Comparison of ENCODE assay signal across 11 mouse cellular contexts in genomic region chr6:30177305-30177704, GRCm38 (mm10).
DNase-seq lines count a peak whose midpoint lies in the region; ATAC-seq and TF ChIP-seq lines count a peak whose summit lies in the region.
"Had no signal": no experiment of that assay in that cellular context is flagged by ENCODE, and none has a peak within 500 bp of the region (broad histone marks: within the 10 kb centered on the region; RNA-seq: fewer than 3 reads in every experiment).

No protein-coding gene starts in this region.

- H3K9me3 ChIP-seq in kidney, embryonic 15.5 days (replicated peaks), result 0 out of 2 replicates have a peak, but pooled peaks cover 3% of the 10 kb centered on the region
- H3K9me3 ChIP-seq in ES-Bruce4 (replicated peaks; ENCODE audit: control insufficient read depth, insufficient read depth, low read length, poor library complexity, severe bottlenecking), result no peaks in the 10 kb centered on the region
- H3K9me3 ChIP-seq in embryonic facial prominence, embryonic 14.5 days (ENCODE audit: control insufficient read depth, low read length), result 0 out of 2 replicates have a peak, but pooled peaks cover 4% of the 10 kb centered on the region
- H3K9me3 ChIP-seq: heart, embryonic 12.5 days had no signal

- no peak overlapping the region for H3K27ac ChIP-seq in kidney, embryonic 15.5 days
- peak overlapping the region; percentile 49 for H3K27ac ChIP-seq in ES-Bruce4 (ENCODE audit: insufficient read depth, low read length)
- no peak overlapping the region for H3K27ac ChIP-seq in embryonic facial prominence, embryonic 14.5 days (replicated peaks; ENCODE audit: low read depth, low read length)
- H3K27ac ChIP-seq: limb, embryonic 12.5 days had no signal

- H3K4me3 ChIP-seq in kidney, embryonic 15.5 days (replicated peaks), result 0 out of 2 replicates have a peak overlapping the region, but pooled peaks have one; percentile 2
- H3K4me3 ChIP-seq in ES-Bruce4 (ENCODE audit: low read depth, low read length), result no peak overlapping the region
- no peak overlapping the region for H3K4me3 ChIP-seq in embryonic facial prominence, embryonic 14.5 days (ENCODE audit: low read depth, low read length)
- H3K4me3 ChIP-seq: erythroblast, embryonic 14.5 days had no signal

- H3K9ac ChIP-seq in kidney, embryonic 15.5 days, result no peak overlapping the region
- H3K9ac ChIP-seq in ES-Bruce4 (ENCODE audit: low read depth, poor library complexity, severe bottlenecking), result no peak overlapping the region
- no peak overlapping the region for H3K9ac ChIP-seq in embryonic facial prominence, embryonic 14.5 days (ENCODE audit: low read depth, low read length)
- H3K9ac ChIP-seq: heart, embryonic 12.5 days; limb, embryonic 12.5 days; liver, postnatal 0 days had no signal

- H3K27me3 ChIP-seq in kidney, embryonic 15.5 days, result peaks cover 97% of the 10 kb centered on the region
- no peaks in the 10 kb centered on the region for H3K27me3 ChIP-seq in ES-Bruce4 (ENCODE audit: control insufficient read depth, insufficient read depth, low read length, poor library complexity, severe bottlenecking)
- peaks cover 94% of the 10 kb centered on the region for H3K27me3 ChIP-seq in embryonic facial prominence, embryonic 14.5 days (replicated peaks; ENCODE audit: control insufficient read depth, insufficient read depth, low read length)

- peaks cover 66% of the 10 kb centered on the region for H3K4me1 ChIP-seq in kidney, embryonic 15.5 days
- peaks cover 4% of the 10 kb centered on the region for H3K4me1 ChIP-seq in ES-Bruce4 (ENCODE audit: control insufficient read depth, insufficient read depth, low read length)
- peaks cover 7% of the 10 kb centered on the region; the same call in 1 of the 2 replicates for H3K4me1 ChIP-seq in embryonic facial prominence, embryonic 14.5 days (ENCODE audit: control insufficient read depth, insufficient read depth, low read length)

- WGBS in kidney, embryonic 15.5 days, result 2% methylated on average over 14 of the region's 14 CpGs
- WGBS in embryonic facial prominence, embryonic 14.5 days, result 4% methylated on average over 14 of the region's 14 CpGs

- DNase-seq in kidney, postnatal 14 days, result no peak
- peak; percentile 23 for DNase-seq in CD4-positive helper T cell, adult 2 months (ENCODE audit: low read depth, low spot score)
- peak; percentile 57 for DNase-seq in embryonic facial prominence, embryonic 14.5 days (ENCODE audit: low spot score)
- no peak for DNase-seq in frontal cortex, postnatal 25 days (ENCODE audit: low spot score in 2 of 2)
- DNase-seq in heart, postnatal 25 days (ENCODE audit: low spot score), result no peak
- DNase-seq: liver, postnatal 0 days had no signal

- TF ChIP-seq POLR2A in ES-Bruce4 (IDR thresholded peaks at IDR 0.05; ENCODE audit: insufficient read depth, low read length), result no peak

- ATAC-seq in kidney, embryonic 15.5 days (replicated peaks; ENCODE audit: low FRiP score), result no peak
- no peak for ATAC-seq in embryonic facial prominence, embryonic 14.5 days (ENCODE audit: low read depth)
- ATAC-seq: liver, postnatal 0 days had no signal

- intact Hi-C loops in heart, postnatal 25 days (cut with DNase I), result no loop called here

- H3K4me2 ChIP-seq in kidney, embryonic 15.5 days, result no peak overlapping the region
- H3K4me2 ChIP-seq in embryonic facial prominence, embryonic 14.5 days (ENCODE audit: low read depth, low read length), result no peak overlapping the region

- H3K36me3 ChIP-seq in kidney, embryonic 15.5 days, result no peaks in the 10 kb centered on the region
- H3K36me3 ChIP-seq in ES-Bruce4 (ENCODE audit: control insufficient read depth, insufficient read depth, low read length, poor library complexity, severe bottlenecking), result no peaks in the 10 kb centered on the region
- no peaks in the 10 kb centered on the region for H3K36me3 ChIP-seq in embryonic facial prominence, embryonic 14.5 days (ENCODE audit: control insufficient read depth, insufficient read depth, low read length)
- H3K36me3 ChIP-seq: heart, embryonic 12.5 days; limb, embryonic 12.5 days had no signal

- TF ChIP-seq EP300 in ES-Bruce4 (IDR thresholded peaks at IDR 0.05; ENCODE audit: insufficient read depth, low read depth, low read length), result peak; percentile 82

- TF ChIP-seq CTCF in ES-Bruce4 (IDR thresholded peaks at IDR 0.05; ENCODE audit: low read depth, low read length), result no peak

Comparison
In these comparisons a context has a peak if more than half of its experiments do, and no peak if none do; other contexts are left out.
1. DNase-seq: peak in CD4-positive helper T cell, adult 2 months (single experiment) and embryonic facial prominence, embryonic 14.5 days (single experiment); none in kidney, postnatal 14 days (single experiment), frontal cortex, postnatal 25 days (0 of 2) and heart, postnatal 25 days (single experiment).